Mouse (Mus musculus): ENCODE measurements around the gene Ndufv2.

DNA sequence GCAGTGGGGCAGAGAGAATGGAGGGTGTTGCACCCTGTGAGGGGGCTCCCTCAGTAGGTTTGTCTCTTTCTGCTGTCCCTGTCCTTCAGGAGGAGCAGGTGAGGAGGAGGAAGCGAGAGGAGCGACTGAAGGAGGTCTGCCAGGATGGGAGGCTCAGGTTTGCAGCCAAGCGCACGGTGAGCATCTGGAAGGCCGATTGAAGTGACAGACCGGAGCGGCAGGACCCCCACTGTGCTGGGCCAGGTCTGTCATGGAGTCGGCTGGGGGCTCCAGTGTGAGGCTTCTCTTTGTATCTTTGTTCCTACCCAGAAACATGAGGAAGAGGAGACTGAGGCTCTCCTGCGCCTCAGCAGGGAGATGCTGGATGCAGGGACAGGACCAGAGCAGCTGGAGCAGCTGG, 29.0 kb upstream of the Ndufv2 start:
- no peak for TF ChIP-seq CTCF (IDR thresholded peaks at IDR 0.05)
- no peak for TF ChIP-seq EP300 (IDR thresholded peaks at IDR 0.05)
